ENCODE assay signal across 8 mouse cellular contexts in the genomic region with DNA sequence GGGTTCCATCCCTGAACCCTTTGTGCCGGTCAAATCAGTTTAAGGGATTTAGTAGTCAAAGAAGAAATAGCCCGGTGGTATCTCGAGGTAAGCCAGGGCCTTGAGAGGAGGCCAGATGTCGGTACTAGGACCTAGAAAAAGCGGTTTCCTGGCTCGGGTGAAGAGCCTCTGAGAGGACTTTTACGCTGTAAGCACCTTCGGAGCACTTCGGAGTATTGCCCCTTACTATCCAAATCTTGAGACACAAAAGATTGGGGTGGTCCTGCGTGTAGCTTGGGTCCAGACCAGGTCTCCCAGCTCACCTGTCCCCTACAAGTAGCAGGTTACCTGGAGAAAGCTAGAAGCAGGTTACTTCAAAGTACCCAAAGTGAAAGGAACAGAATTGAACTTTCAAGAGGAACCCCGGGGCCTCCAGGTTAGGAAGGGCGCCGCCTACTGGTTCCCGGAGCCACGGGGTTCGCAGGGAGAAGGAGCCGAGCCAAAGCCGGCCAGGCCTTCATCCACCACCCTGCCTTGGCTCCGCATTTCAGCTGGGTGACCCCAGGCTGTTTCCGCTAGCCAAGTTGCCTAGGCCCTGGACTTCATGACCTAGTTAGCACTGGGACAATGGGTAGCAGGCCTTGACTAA. TPM values are rescaled to one million over a fixed set of nuclear protein-coding genes. Genes with fewer than 3 reads are reported as not detected.
DNase-seq lines count a peak whose midpoint lies in the region; ATAC-seq and TF ChIP-seq lines count a peak whose summit lies in the region.

No protein-coding gene starts in this region.

- H3K9ac ChIP-seq in heart, embryonic 15.5 days: 0 out of 2 replicates have a peak overlapping the region, but pooled peaks have one; percentile 18
- peak overlapping the region; percentile 23; the same call in 1 of the 2 replicates for H3K9ac ChIP-seq in stomach, postnatal 0 days (ENCODE audit: low read length)

- peak; percentile 35 for DNase-seq in right cerebral cortex, postnatal 14 days
- DNase-seq in right cerebral cortex, adult 18-20 months: no peak
- peak; percentile 32 to 59 for DNase-seq in cerebellum, postnatal 25 days
- peak; percentile 47 to 81 for DNase-seq in kidney, postnatal 36 days
- peak; percentile 79 for DNase-seq in stomach, postnatal 0 days (ENCODE audit: low spot score)
- no peak for DNase-seq in layer of hippocampus, adult 8-10 months (ENCODE audit: low spot score in 2 of 2)

- no peaks in the 10 kb centered on the region for H3K9me3 ChIP-seq in heart, embryonic 15.5 days (replicated peaks)
- no peaks in the 10 kb centered on the region for H3K9me3 ChIP-seq in megakaryocyte, embryonic 14.5 days
- H3K9me3 ChIP-seq in stomach, postnatal 0 days (ENCODE audit: control insufficient read depth, low read length): no peaks in the 10 kb centered on the region

- H3K27ac ChIP-seq in heart, embryonic 15.5 days: no peak overlapping the region
- H3K27ac ChIP-seq in stomach, postnatal 0 days (replicated peaks): peak overlapping the region; percentile 71

- ATAC-seq in heart, embryonic 15.5 days (replicated peaks; ENCODE audit: insufficient number of reproducible peaks, insufficient read depth, low FRiP score, low read depth): no peak
- peak; percentile 59 for ATAC-seq in stomach, postnatal 0 days (ENCODE audit: low FRiP score, low TSS enrichment)

- TF ChIP-seq CTCF in stomach, postnatal 0 days (IDR thresholded peaks at IDR 0.05; ENCODE audit: low read depth): peak; percentile 69

- no peak for TF ChIP-seq EP300 in stomach, postnatal 0 days (optimal IDR thresholded peaks at IDR 0.05)

- 16% methylated on average over 20 of the region's 20 CpGs for WGBS in heart, embryonic 15.5 days
- WGBS in stomach, postnatal 0 days: 9% methylated on average over 20 of the region's 20 CpGs

- H3K4me3 ChIP-seq in heart, embryonic 15.5 days: peak overlapping the region; percentile 32
- peak overlapping the region; percentile 88 for H3K4me3 ChIP-seq in megakaryocyte, embryonic 14.5 days (replicated peaks)
- H3K4me3 ChIP-seq in stomach, postnatal 0 days (ENCODE audit: low read depth, low read length): peak overlapping the region; percentile 25

- peak overlapping the region; percentile 50 for H3K4me2 ChIP-seq in heart, embryonic 15.5 days
- H3K4me2 ChIP-seq in stomach, postnatal 0 days (replicated peaks; ENCODE audit: low read depth): peak overlapping the region; percentile 49

- H3K27me3 ChIP-seq in heart, embryonic 15.5 days: peaks cover 93% of the 10 kb centered on the region
- peaks cover 95% of the 10 kb centered on the region for H3K27me3 ChIP-seq in megakaryocyte, embryonic 14.5 days (replicated peaks)
- H3K27me3 ChIP-seq in stomach, postnatal 0 days (ENCODE audit: control insufficient read depth, insufficient read depth, low read length): peaks cover 39% of the 10 kb centered on the region

- no peaks in the 10 kb centered on the region for H3K36me3 ChIP-seq in heart, embryonic 15.5 days
- H3K36me3 ChIP-seq in megakaryocyte, embryonic 14.5 days (replicated peaks; ENCODE audit: low read length): no peaks in the 10 kb centered on the region
- no peaks in the 10 kb centered on the region for H3K36me3 ChIP-seq in stomach, postnatal 0 days (ENCODE audit: control insufficient read depth, insufficient read depth, low read length)

- peaks cover 44% of the 10 kb centered on the region for H3K4me1 ChIP-seq in heart, embryonic 15.5 days (replicated peaks)
- peaks cover 62% of the 10 kb centered on the region for H3K4me1 ChIP-seq in megakaryocyte, embryonic 14.5 days
- H3K4me1 ChIP-seq in stomach, postnatal 0 days (replicated peaks; ENCODE audit: control insufficient read depth, insufficient read depth): no peaks in the 10 kb centered on the region

RNA-seq across cellular contexts. Expression of a gene that starts 6.8 kb away (rescaled TPM):
- polyA plus RNA-seq in heart, embryonic 15.5 days (2015; fragmentation: Nextera tagmentation; extraction: Ambion mirVana): 7.7 and 8.6 TPM in 2 replicates
- not detected in 2 replicates for polyA plus RNA-seq in megakaryocyte, embryonic 14.5 days (2012; ENCODE audit: insufficient read depth, low replicate concordance)
- polyA plus RNA-seq in stomach, postnatal 0 days (2015; fragmentation: Nextera tagmentation; extraction: Ambion mirVana): 4.5 and 4.7 TPM in 2 replicates
- total RNA-seq in layer of hippocampus, adult 8-10 months (2022): under 1 TPM in 3 of 4 experiments, not detected in 1; 0.18 to 0.49 (median 0.20) TPM

Comparison
In these comparisons a context has a peak if more than half of its experiments do, and no peak if none do; other contexts are left out.
1. DNase-seq: peak in right cerebral cortex, postnatal 14 days (single experiment), cerebellum, postnatal 25 days (2 of 2), kidney, postnatal 36 days (2 of 2) and stomach, postnatal 0 days (single experiment); none in right cerebral cortex, adult 18-20 months (single experiment) and layer of hippocampus, adult 8-10 months (0 of 2).
2. H3K4me3 ChIP-seq: peak in every context shown above with its lines; median percentile 88 in megakaryocyte, embryonic 14.5 days; 32 in heart, embryonic 15.5 days; 25 in stomach, postnatal 0 days.